Mouse (Mus musculus) B cell, adult 2 months (primary cell): ENCODE measurements around the gene Slc4a4.

Experiments used
- DNase-seq, 2 experiments: peaks; one replicate each; pipeline ENCODE4 v3.0.0; 2022

Gene Slc4a4

DNA sequence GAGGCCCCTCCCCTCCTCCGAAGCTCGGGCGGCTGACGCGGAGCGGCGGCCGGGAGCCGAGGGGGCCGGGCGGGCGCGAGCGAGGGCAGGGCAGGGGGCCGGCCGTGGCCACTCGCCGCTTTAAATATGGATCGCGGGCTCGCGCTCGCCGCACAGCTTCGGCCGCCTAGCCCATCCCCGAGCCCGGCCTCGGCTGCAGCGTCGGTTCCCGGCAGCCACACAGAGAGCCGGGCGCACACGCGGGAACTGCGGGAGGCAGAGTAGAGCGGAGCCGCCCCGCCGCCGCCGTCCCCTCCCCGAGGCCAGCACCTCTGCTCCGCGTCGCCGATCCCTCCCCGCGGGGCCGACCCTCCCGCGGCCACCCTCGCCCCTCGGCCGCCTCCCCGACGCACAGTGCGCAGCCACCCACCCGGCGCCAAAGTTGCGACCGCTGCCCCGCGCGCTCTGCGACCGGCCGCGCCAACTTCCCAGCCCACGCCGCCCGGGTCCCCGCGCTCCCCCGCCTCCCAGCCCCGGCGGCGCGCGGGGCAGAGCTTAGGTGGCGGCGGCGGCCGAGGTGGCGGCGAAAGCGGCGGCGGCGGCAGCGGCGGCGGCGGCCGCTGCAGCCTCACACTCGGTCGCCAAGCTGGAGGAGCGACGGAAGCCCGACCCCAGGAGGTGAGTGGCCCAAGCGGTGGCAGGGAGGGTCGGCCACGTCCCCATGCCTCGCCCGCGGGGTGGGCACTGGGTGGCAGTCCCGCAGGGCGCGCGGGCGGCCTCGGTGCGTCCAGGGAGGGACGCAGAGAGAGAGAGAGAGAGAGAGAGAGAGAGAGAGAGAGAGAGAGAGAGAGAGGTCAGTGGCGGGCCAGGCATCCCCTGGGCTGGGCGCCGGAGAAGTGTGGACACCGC lies at the start of gene Slc4a4:
Gene Slc4a4, plus strand, starts transcription at position 151 of the 888 bp plus-strand sequence.
- no peak for DNase-seq

DNA sequence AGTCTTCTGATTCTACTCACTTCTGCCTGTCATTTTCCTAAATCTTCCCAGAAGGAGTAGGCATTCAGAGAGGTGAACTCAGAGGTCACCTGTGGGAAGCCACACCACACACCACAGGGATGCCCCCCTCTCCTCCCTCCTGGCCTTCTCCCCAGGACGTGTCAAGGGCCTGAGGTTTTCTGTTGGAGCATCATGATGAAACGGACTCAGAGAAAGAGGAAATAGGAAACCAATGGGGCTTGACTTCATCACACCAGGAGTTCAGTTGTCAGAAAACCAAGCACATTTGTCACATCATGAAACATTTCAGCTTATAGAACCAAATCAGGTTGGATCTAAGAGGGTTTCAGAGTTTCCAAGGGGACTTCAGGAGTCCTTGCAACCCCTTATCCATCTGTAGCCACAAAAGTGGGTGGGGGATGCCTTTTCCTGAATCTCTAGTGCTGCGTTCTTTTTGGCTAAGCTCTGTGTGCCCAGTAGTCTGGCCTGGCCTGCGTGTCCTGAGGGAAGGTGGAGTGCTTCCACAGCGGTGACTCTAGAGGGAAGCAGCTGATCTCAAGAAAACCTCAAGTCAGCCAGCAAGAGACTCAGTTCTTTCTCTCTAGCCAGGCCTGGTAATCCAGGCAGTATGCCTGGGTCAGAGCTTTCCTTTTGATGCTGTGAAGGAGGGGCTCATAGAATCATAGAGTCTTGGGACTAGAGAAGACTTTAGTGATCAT lies 46.4 kb upstream of the Slc4a4 start:
- DNase-seq, result no peak

DNA sequence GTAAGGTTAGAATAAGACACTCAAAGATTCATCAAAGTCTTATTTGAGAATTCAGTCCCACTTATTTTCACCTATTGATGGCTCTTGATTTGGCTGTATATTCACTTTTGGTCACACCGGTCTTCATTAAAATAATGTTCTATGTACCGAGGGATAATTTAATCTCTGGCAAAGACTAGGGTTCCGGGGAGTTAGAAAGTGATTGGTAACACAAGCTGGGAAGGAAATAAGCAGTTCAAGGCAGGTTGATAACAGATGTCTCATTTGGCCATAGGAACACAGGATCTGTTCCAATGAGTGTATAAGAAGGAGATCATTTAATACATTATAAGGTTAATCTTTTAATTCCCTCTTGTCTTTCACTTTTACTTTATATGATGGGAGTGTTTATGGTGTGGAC lies 29.3 kb upstream of the Slc4a4 start:
- no peak for DNase-seq

DNA sequence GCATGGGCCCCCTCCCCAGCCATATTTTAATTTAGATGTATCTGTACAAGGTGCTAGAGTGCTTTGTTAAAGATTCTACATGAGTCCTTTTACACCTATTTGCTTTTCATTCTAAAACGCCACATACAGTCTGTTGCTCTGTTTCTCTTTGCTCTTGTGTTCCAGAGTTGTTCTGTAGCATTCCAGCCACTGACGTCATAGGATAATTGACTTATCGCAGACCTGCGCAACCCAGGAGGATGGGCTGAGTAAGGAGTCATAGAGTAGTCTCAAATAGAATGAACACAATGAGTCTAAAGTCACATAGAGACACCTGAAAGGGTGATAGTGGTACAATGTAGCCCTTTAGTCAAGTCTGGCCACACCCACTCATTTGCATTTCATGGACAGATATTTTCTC lies 28.8 kb upstream of the Slc4a4 start:
- DNase-seq, result no peak

- no peak for DNase-seq
These were observed 28.4 kb upstream of the Slc4a4 start for GRCm38 (mm10) chr5:88858226-88858625.

DNA sequence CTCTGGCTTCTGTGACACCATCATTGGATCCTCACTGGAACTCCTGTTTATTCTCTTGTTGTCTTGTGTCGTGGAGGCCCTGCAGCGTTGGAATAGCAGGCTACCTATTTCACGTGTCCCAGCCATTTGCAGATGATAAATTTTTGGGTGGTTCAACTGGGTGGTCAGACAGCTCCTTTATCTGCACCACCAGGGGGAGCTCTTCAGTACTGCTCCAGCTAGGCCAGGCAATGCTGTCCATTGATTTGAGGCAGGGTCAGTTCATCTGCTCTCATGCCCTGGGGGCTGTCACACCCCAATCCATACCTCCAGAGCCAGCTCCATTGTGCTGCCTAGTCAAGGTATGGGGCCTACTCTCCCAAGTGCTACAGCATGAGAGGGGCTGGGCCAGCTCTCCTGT lies 24.5 kb upstream of the Slc4a4 start:
- peak; percentile 9 to 27 for DNase-seq

- DNase-seq, result no peak
These were observed 23.8 kb upstream of the Slc4a4 start for GRCm38 (mm10) chr5:88862794-88863193.

DNA sequence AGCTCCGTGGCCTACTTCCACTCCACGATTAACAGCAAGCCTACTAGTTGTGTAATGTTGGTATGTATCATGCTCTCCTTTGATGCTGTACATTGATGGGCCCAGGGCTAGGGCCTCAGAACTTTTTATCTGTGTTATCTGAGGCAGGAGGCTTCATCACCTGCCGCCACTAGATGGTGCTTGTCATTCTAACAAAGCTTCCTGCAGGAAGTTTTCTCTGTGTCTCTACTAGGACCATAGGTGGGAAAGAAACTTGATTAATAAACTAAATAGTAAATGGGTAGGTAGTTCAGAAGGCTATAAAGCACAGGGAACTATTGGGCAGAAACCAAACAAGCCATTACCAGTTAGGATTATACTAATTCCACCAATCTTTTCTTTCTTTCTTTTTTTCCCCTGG lies 2.5 kb upstream of the Slc4a4 start:
- no peak for DNase-seq

DNA sequence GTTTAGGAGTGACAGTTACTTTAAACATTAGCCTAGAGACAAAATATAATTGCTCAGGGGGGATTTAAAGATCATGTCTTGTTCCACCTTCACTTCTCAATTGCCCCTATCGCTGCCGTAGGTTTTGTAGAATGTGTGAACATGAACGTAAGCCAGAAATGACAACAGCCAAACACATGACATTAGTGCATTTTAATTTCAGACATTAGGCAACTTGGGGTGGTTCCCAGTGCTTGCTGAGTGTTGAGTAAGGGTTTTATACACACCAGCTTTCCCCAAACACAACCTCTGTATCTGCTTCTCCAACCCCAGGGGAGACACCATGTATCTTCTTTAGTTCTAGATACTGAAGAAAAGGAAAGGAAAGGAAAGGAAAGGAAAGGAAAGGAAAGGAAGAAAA lies 1.1 kb upstream of the Slc4a4 start:
- no peak for DNase-seq

DNA sequence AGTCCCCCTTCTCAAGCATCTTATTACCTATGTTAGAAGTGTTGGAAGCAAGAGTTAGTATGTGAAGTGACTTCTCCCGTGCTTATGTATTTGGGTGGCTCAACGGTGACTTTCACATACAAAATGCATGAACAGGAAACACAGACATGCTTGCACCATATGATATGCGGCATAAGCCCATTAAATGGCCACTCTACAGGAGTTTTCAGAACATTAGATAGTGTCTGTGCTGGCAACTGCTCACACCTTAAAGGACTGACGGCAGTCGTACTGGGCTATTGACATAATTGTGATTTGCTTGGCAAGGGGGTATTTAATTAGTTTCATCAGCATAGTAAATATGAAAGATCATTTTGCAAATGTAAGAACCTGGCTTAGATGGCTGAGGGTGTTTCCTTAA lies 674 bp upstream of the Slc4a4 start:
- no peak for DNase-seq

DNA sequence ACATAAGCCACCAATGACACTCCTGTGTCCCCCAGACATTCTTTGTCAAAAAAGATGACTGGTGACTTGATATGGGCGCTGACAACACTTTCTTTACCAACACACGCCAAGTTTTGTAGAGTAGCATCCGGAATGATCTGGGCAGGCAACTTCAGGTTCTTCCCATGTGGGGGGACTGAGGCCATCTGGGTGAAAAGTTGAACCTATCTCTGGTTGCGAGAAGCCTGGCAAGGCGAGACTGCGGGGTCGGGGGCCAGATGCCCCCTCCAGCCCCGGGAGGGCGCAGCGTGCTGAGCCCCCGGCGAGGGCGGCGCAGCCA lies 310 bp upstream of the Slc4a4 start:
- DNase-seq, result no peak

GRCm38 (mm10) chr5:88887556-88888412 lies 1.2 kb downstream of the Slc4a4 start:
- DNase-seq, result peak in 1 of 2 experiments; percentile 3

DNA sequence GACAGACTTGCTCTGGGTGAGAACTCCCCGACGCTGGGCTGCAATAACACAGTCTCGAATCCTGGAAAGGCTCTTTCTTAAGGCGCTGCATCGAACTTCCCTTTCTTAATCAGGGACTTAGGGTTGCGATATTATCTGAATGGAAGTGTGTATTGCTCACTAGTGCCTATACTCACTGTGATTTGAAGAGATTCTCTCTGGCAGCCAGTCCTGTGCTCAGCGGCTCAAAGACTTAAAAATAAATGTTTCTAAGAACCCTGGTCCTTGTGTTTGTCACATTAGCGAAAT lies 1.7 kb downstream of the Slc4a4 start:
- DNase-seq, result no peak

- DNase-seq, result no peak
These were observed 2.7 kb downstream of the Slc4a4 start for GRCm38 (mm10) chr5:88889326-88889725.

- DNase-seq, result no peak
These were observed 3.5 kb downstream of the Slc4a4 start for GRCm38 (mm10) chr5:88890146-88890545.

- DNase-seq, result no peak
These were observed 10.0 kb downstream of the Slc4a4 start for GRCm38 (mm10) chr5:88896574-88896973.

GRCm38 (mm10) chr5:88903111-88903510 lies 16.5 kb downstream of the Slc4a4 start:
- no peak for DNase-seq

- DNase-seq, result no peak
These were observed 16.9 kb downstream of the Slc4a4 start for GRCm38 (mm10) chr5:88903526-88903925.

GRCm38 (mm10) chr5:88904841-88905240 lies 18.2 kb downstream of the Slc4a4 start:
- DNase-seq, result no peak

DNA sequence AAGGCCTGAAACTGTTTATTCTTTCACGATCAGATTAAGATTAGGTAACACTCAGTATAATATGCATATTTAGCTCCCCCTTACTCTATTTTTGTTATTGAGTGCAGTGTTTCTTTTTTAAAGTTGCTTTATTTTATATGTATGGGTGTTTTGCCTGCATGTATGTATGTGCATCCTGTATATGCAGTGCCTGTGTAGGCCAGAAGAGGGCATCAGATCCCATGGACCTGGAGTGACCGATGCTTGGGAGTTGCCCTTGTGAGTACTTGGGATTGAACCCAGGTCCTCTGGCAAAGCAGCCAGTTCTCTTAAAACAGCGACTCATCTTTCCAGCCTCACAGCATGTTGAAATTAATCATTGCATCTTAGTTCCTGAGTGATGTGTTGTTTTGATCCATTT lies 21.0 kb downstream of the Slc4a4 start:
- DNase-seq, result no peak

- DNase-seq, result no peak
These were observed 26.0 kb downstream of the Slc4a4 start for GRCm38 (mm10) chr5:88912629-88913028.

- no peak for DNase-seq
These were observed 28.5 kb downstream of the Slc4a4 start for GRCm38 (mm10) chr5:88915082-88915481.

DNA sequence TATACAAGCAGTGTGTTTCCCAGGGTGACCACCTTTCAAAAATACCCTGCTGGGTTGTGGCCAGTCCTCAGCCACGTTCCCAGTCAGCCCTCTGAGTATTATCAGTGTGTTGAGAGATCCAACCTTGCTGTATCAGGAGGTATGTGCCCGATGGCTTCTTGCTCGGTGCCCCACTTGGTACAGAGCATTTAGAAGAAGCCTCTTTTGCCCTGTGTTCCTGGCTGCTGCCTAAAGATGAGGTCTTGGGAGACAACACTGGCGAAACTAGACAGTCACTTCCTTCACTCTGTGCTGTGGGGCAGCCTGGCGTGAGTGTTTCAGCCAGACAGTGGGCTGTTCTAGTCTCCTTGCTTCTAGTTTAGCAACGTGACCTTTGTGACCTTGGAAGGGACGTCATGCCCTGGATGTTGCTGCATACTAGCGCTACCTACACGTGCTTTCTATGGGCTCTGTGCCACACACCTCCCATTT lies 29.9 kb downstream of the Slc4a4 start:
- DNase-seq, result no peak

DNA sequence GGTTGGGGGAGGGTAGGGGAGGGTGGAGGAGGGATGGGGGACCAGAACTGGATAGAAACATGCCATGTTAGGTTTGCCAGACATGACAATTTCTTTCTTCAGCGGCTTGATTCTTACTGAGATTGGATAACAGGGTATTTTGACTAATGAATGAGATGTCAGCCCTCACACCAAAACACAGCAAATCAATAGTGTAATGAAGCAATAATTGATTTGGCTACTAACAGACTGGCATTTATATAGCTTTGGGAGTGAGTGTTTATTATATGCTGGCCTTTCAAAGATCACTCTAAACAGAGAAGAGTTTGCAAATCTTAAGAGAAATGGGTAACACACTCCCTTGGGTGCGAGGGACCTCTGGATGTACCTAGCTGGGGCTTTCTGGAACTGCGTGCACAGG lies 30.6 kb downstream of the Slc4a4 start:
- no peak for DNase-seq
